Mouse (Mus musculus): ENCODE data around the gene Ldlr. TPM values are rescaled to one million over a fixed set of nuclear protein-coding genes. Genes with fewer than 3 reads are reported as not detected.
"Not testable (repeated sequence)": the region's sequence is repeated elsewhere in the genome, so short reads cannot be mapped to it uniquely, and the experiment has no call there.

Ldlr gene
- polyA plus RNA-seq, 1 experiment from 2014 or later = 14.7 TPM

DNA sequence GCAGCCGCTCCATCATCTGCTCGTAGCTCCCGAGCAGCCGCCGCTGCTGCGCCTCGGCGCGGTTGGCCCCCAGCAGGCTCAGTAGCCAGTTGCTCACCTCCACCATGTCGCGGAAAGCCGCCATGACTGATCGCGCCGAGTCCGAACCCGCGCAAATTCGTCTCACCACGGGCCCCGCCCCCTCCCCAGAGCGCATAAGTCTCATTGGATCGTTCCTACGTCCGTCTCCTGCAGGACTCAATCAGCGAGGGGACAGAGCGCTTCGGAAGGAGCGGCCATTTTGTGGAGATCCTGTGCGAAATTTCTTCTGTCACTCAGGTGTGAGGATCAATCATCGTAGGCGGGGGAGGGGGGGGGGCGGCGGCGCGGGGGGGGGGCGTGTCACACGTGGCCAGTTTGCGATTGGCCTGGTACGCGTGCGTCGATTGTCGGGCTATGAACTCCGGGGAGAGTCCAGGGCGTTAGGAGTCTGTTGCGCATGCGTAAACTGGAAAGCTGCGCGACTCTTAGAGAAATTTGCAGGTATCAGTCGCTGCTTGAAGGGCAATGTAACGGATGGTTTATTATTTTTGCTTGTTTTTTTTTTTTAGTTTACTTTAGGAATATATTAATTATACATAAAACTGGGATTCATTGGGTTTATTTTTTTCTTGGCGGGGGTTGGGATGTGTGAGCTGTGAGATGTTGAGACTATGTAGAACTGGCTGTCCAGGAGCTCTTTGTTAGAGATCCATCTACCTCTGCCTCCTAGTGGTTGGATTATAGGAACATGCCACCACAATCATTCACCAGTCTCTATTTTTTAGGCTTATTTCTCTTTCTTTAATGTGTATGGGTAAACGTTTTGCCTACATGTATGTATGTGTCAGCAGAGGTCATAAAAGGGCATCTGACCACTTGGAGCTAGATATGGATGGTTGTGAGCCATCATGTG is 37.1 kb downstream of the Ldlr start, which contains the start of gene Spc24:
Gene Spc24, minus strand, starts transcription at position 149 of the 934 bp plus-strand sequence.
- H3K27me3 ChIP-seq (ENCODE audit: control insufficient read depth, insufficient read depth, low read length) = no peaks in the 10 kb centered on the region
- H3K27ac ChIP-seq (replicated peaks; ENCODE audit: low read depth, low read length) = peak within 1 kb of the TSS; percentile 53; the same call in 1 of the 2 replicates
- peak within 1 kb of the TSS; percentile 81 for H3K9ac ChIP-seq (replicated peaks; ENCODE audit: low read length)
- no peaks in the 10 kb centered on the region for H3K4me1 ChIP-seq (ENCODE audit: control insufficient read depth, insufficient read depth, low read length)
- peaks cover 5% of the 10 kb centered on the region; the same call in 1 of the 2 replicates for H3K36me3 ChIP-seq (replicated peaks; ENCODE audit: control insufficient read depth, insufficient read depth, low read depth, low read length)
- H3K4me2 ChIP-seq (ENCODE audit: low read depth, low read length) = peak within 1 kb of the TSS; percentile 64
- under 1% methylated on average over 53 of the region's 54 CpGs for WGBS
- H3K4me3 ChIP-seq (ENCODE audit: low read depth, low read length) = peak within 1 kb of the TSS; percentile 82
- DNase-seq (ENCODE audit: low spot score) (peak; percentile 99), ATAC-seq (replicated peaks; ENCODE audit: insufficient number of reproducible peaks, low FRiP score, low TSS enrichment, low read depth) (peak; percentile 94)
- no peaks in the 10 kb centered on the region for H3K9me3 ChIP-seq (replicated peaks; ENCODE audit: control insufficient read depth, low read length)

DNA sequence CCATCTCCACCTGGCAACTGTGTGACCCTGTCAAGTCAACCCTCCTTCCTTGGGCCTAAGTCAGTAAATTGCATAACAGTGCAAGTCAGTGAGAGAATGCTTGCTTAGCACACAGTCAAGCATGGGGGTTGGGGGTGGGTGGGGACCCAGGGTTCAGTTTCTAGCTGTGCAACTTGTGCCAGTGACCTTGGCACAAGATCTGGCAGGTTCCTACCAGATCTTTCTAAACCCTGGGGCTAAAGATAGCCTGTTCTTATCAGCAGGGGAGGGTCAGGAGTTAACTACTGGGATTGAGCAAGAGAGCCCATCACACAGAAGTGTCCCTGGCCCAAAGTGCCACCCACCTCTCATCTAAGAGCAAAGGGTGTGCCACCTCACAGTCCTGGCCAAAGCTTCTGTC is 38.9 kb downstream of the Ldlr start:
- no peaks in the 10 kb centered on the region for H3K27me3 ChIP-seq (ENCODE audit: control insufficient read depth, insufficient read depth, low read length)
- no peak for DNase-seq (ENCODE audit: low spot score)
- no peaks in the 10 kb centered on the region for H3K9me3 ChIP-seq (replicated peaks; ENCODE audit: control insufficient read depth, low read length)
- no peak overlapping the region for H3K27ac ChIP-seq (replicated peaks; ENCODE audit: low read depth, low read length)
- peaks cover 1% of the 10 kb centered on the region; the same call in 1 of the 2 replicates for H3K36me3 ChIP-seq (replicated peaks; ENCODE audit: control insufficient read depth, insufficient read depth, low read depth, low read length)
- H3K4me2 ChIP-seq (ENCODE audit: low read depth, low read length) = no peak overlapping the region
- H3K9ac ChIP-seq (replicated peaks; ENCODE audit: low read length) = no peak overlapping the region
- H3K4me1 ChIP-seq (ENCODE audit: control insufficient read depth, insufficient read depth, low read length) = no peaks in the 10 kb centered on the region
- ATAC-seq (replicated peaks; ENCODE audit: insufficient number of reproducible peaks, low FRiP score, low TSS enrichment, low read depth) = no peak
- no peak overlapping the region for H3K4me3 ChIP-seq (ENCODE audit: low read depth, low read length)

DNA sequence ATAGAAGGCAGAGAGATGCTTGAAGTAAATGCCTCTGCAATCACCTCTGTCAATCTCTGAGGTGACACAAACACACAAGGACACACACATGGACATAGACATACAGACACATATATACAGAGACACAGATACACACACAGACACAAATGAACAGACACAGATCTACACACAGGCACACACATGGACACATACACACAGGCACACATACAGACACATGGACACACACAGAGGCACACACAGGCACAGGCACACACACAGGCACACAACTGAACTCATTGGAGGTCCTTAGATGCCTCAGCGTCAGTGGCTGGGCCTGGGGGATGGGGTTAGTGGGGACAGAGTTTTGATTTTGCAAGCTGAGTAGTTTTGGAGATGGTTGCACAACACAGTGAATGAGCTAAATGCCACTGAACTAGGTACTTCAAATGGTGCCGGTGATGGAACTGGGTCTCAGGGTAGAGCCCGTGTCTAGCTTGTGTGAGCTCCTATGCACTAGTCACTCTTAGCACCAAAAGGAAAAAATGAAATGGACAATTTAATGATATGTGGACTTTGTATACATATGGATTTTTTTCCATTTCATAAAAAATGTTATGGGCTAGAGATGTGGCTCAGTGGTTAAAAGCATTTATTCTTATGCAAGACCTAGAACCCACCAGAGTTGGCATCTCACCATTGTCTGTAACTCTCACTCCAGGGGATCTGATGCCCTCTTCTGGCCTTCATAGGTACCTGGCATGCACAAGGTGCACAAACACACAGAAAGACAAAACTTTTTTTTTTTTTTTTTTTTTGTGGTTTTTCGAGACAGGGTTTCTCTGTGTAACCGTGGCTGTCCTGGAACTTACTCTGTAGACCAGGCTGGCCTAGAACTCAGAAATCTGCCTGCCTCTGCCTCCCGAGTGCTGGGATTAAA is 41.1 kb downstream of the Ldlr start:
- Histone ChIP-seq H3K9ac (replicated peaks; ENCODE audit: low read length) (no peak overlapping the region), H3K9me3 (replicated peaks; ENCODE audit: control insufficient read depth, low read length) (no peaks in the 10 kb centered on the region), H3K27me3 (ENCODE audit: control insufficient read depth, insufficient read depth, low read length) (no peaks in the 10 kb centered on the region), H3K4me2 (ENCODE audit: low read depth, low read length) (no peak overlapping the region), H3K27ac (replicated peaks; ENCODE audit: low read depth, low read length) (no peak overlapping the region), H3K4me1 (ENCODE audit: control insufficient read depth, insufficient read depth, low read length) (peaks cover 5% of the 10 kb centered on the region), H3K36me3 (replicated peaks; ENCODE audit: control insufficient read depth, insufficient read depth, low read depth, low read length) (no peaks in the 10 kb centered on the region; the same call in 1 of the 2 replicates), H3K4me3 (ENCODE audit: low read depth, low read length) (no peak overlapping the region)
- ATAC-seq (replicated peaks; ENCODE audit: insufficient number of reproducible peaks, low FRiP score, low TSS enrichment, low read depth) = no peak
- no peak for DNase-seq (ENCODE audit: low spot score)
- 88% methylated on average over 6 of the region's 6 CpGs for WGBS

DNA sequence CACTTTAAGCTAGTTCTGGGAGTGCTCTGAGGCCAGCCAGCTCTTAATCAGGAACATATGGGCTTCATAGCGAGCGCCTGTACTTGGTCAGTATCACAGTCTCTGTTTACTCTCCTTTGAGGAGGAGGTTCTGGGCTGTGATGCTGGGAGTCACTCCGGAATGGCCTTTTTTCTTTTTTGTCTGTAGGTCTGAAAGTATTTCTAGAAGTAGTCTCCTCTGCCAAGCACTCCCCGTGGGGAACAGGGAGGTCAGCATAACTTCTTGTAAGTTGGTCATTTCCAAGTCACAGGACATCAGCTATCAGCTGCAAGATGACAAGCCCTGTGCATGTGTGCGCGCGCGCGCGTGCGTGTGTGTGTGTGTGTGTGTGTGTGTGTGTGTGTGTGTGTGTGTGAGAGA is 44.6 kb downstream of the Ldlr start:
- Histone ChIP-seq H3K9me3 (replicated peaks; ENCODE audit: control insufficient read depth, low read length) (no peaks in the 10 kb centered on the region), H3K36me3 (replicated peaks; ENCODE audit: control insufficient read depth, insufficient read depth, low read depth, low read length) (no peaks in the 10 kb centered on the region; the same call in none of the 2 replicates), H3K4me1 (ENCODE audit: control insufficient read depth, insufficient read depth, low read length) (peaks cover 5% of the 10 kb centered on the region), H3K27ac (replicated peaks; ENCODE audit: low read depth, low read length) (peak overlapping the region; percentile 87), H3K9ac (replicated peaks; ENCODE audit: low read length) (peak overlapping the region; percentile 15), H3K4me3 (ENCODE audit: low read depth, low read length) (no peak overlapping the region; the same call in 1 of the 2 replicates), H3K4me2 (ENCODE audit: low read depth, low read length) (peak overlapping the region; percentile 16), H3K27me3 (ENCODE audit: control insufficient read depth, insufficient read depth, low read length) (no peaks in the 10 kb centered on the region)
- ATAC-seq (replicated peaks; ENCODE audit: insufficient number of reproducible peaks, low FRiP score, low TSS enrichment, low read depth) (peak; percentile 72; the same call in 1 of the 2 replicates), DNase-seq (ENCODE audit: low spot score) (peak; percentile 87)
- 47% methylated on average over 11 of the region's 11 CpGs for WGBS

DNA sequence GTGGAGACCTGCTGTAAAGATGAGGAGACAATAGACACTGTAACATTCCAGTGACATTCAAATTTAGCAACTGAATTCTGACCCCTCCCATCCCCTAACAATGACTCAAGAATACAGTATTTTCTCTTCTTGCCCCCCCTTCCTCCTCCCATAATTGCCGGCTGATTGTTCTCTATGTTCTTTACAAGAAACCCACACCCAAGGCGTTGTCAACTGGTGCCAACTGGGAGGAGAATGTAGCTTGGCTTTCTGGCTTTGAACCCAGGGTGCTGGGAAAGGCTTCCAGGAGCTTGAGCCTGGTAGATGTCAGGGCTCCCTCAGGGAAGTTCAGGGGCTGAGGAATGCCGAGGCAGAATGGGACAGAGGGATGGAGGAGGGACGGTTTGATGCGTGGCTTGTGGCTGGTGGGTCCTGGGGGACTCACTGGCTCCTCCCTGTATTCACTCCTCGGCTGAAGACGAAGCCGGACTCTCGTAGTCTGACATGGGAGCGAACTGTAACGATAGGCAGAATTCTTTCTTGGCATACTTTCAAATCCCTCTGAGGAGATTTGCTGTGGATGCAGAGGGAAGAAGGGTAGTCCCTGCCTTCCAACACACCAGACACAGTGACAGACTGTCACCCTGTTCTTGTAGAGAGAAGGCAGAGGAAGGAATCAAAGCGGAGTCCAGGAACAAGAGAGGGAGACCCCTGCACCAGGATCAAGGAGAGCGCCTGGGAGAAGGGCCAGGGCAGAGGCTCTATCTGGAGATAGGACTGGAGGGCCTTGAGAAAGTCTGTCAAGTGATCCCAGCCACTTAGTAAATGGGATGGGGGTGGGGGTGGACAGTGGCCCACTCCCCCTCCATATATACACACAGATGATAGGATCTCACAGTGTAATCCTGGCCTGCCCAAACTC is 45.5 kb downstream of the Ldlr start:
- no peak overlapping the region for H3K4me3 ChIP-seq (ENCODE audit: low read depth, low read length)
- no peak overlapping the region for H3K4me2 ChIP-seq (ENCODE audit: low read depth, low read length)
- no peak for ATAC-seq (replicated peaks; ENCODE audit: insufficient number of reproducible peaks, low FRiP score, low TSS enrichment, low read depth)
- H3K9ac ChIP-seq (replicated peaks; ENCODE audit: low read length) = peak overlapping the region; percentile 30; the same call in 1 of the 2 replicates
- H3K9me3 ChIP-seq (replicated peaks; ENCODE audit: control insufficient read depth, low read length) = no peaks in the 10 kb centered on the region
- no peak for DNase-seq (ENCODE audit: low spot score)
- peak overlapping the region; percentile 87 for H3K27ac ChIP-seq (replicated peaks; ENCODE audit: low read depth, low read length)
- no peaks in the 10 kb centered on the region; the same call in none of the 2 replicates for H3K36me3 ChIP-seq (replicated peaks; ENCODE audit: control insufficient read depth, insufficient read depth, low read depth, low read length)
- no peaks in the 10 kb centered on the region for H3K27me3 ChIP-seq (ENCODE audit: control insufficient read depth, insufficient read depth, low read length)
- WGBS = 50% methylated on average over 13 of the region's 13 CpGs
- peaks cover 5% of the 10 kb centered on the region for H3K4me1 ChIP-seq (ENCODE audit: control insufficient read depth, insufficient read depth, low read length)

DNA sequence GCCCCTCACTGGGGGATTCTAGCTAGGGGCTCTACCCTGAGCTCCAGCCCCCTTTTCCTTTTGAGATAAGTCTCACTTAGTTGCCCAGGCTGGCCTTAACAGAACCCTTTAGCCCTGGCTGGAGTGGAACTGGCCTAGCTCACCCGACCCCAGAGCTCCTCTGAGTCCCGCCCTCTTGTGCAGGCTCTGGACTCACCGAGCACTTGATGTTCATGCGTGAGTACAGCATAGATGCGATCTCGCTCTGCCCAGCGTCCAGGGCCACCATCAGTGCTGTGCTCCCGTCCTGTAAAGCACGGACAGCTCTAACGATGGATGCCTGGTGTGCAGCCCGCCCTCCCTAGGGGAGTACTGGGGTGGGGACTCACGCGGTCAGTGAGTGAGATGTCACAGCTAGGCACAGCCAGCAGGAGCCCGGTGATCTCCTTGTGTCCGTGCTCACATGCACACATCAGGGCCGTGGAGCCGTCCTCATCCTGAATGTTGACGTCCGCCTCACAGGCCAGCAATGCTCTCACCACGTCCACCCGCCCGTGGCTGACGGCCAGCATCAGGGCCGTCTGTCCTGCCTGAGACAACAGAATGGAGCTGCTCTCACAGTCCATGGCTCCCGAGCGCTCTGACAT is 46.4 kb downstream of the Ldlr start:
- Histone ChIP-seq H3K36me3 (replicated peaks; ENCODE audit: control insufficient read depth, insufficient read depth, low read depth, low read length) (peaks cover 4% of the 10 kb centered on the region), H3K27ac (replicated peaks; ENCODE audit: low read depth, low read length) (peak overlapping the region; percentile 87; the same call in 1 of the 2 replicates), H3K27me3 (ENCODE audit: control insufficient read depth, insufficient read depth, low read length) (no peaks in the 10 kb centered on the region), H3K4me3 (ENCODE audit: low read depth, low read length) (no peak overlapping the region), H3K4me1 (ENCODE audit: control insufficient read depth, insufficient read depth, low read length) (peaks cover 5% of the 10 kb centered on the region), H3K4me2 (ENCODE audit: low read depth, low read length) (no peak overlapping the region), H3K9me3 (replicated peaks; ENCODE audit: control insufficient read depth, low read length) (no peaks in the 10 kb centered on the region), H3K9ac (replicated peaks; ENCODE audit: low read length) (no peak overlapping the region; the same call in 1 of the 2 replicates)
- DNase-seq (ENCODE audit: low spot score) (no peak), ATAC-seq (replicated peaks; ENCODE audit: insufficient number of reproducible peaks, low FRiP score, low TSS enrichment, low read depth) (no peak; the same call in 1 of the 2 replicates)
- WGBS = 80% methylated on average over 26 of the region's 26 CpGs

DNA sequence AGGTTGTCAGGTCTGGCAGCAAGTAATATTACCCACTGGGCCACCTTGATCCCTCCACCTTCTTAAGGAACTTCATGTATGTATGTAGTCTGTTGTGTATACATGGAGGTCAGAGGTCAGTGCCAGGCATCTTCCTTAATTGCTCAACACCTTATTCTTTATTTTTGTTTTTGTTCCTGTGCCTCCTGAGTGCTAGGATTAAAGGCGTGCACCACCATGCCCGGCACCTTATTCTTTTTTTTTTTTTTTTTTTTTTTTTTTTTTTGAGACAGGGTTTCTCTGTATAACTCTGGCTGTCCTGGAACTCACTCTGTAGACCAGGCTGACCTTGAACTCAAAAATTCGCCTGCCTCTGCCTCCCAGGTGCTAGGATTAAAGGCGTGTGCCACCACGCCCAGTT is 50.1 kb downstream of the Ldlr start:
- H3K27ac ChIP-seq (replicated peaks; ENCODE audit: low read depth, low read length); ATAC-seq (replicated peaks; ENCODE audit: insufficient number of reproducible peaks, low FRiP score, low TSS enrichment, low read depth); H3K4me3 ChIP-seq (ENCODE audit: low read depth, low read length); H3K4me2 ChIP-seq (ENCODE audit: low read depth, low read length); H3K27me3 ChIP-seq (ENCODE audit: control insufficient read depth, insufficient read depth, low read length); H3K9ac ChIP-seq (replicated peaks; ENCODE audit: low read length); H3K4me1 ChIP-seq (ENCODE audit: control insufficient read depth, insufficient read depth, low read length); DNase-seq (ENCODE audit: low spot score); H3K9me3 ChIP-seq (replicated peaks; ENCODE audit: control insufficient read depth, low read length): not testable (repeated sequence)
- H3K36me3 ChIP-seq (replicated peaks; ENCODE audit: control insufficient read depth, insufficient read depth, low read depth, low read length) = peaks cover 12% of the 10 kb centered on the region
- 83% methylated on average over 5 of the region's 5 CpGs for WGBS

Data from embryonic facial prominence, embryonic 11.5 days (tissue).